Mouse (Mus musculus): ENCODE measurements at regions not wholly inside any gene's neighbourhood (a gene's known extent, or its start where the extent isn't known, plus 50 kb on each side); places are given as distances from the start of the nearest gene placed in this dataset.
"Not testable (repeated sequence)": the region's sequence is repeated elsewhere in the genome, so short reads cannot be mapped to it uniquely, and the experiment has no call there.

DNA sequence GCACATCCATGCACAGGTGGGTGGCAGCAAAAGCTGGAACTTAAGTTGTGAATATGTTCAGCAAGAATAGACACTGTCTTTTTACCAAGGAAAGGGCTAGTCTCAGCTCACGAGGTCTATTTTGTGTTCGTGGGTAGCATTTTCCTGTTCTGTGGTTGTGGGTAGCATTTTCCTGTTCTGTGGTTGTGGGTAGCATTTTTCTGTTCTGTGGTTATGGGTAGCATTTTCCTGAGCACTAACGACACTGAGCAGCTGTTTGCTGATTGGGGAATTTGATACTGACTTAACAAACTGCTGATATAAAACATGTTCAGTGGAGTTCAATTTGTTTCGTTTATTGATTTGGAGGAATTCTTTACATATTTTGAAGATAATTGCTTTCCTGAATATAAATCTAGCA is 837.8 kb upstream of the Vwc2 start:
- DNase-seq (ENCODE audit: low read depth): peak; percentile 69

DNA sequence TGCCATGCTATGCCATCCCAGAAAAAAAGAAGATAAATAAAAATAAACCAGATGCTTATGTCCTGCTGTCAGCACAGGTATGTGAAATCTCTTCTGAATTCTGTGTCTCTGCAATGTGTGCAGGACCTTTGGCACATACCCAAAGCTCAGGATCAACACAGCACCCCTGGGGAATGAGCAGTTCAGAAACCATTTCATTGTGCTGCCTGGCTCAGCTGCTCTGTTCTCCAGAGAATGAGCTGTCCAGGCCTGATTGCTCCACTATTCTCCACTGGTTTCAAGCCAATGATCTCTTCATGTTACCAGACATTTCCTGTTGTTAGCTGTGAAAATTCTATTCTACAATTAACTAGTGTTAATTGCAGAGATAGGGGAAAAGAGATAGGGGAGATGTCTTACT is 830.5 kb upstream of the Vwc2 start:
- DNase-seq (ENCODE audit: low read depth): no peak

- no peak for DNase-seq (ENCODE audit: low read depth)
Observed at GRCm38 (mm10) chr11:10291996-10292395, 822.0 kb upstream of the Vwc2 start.

DNA sequence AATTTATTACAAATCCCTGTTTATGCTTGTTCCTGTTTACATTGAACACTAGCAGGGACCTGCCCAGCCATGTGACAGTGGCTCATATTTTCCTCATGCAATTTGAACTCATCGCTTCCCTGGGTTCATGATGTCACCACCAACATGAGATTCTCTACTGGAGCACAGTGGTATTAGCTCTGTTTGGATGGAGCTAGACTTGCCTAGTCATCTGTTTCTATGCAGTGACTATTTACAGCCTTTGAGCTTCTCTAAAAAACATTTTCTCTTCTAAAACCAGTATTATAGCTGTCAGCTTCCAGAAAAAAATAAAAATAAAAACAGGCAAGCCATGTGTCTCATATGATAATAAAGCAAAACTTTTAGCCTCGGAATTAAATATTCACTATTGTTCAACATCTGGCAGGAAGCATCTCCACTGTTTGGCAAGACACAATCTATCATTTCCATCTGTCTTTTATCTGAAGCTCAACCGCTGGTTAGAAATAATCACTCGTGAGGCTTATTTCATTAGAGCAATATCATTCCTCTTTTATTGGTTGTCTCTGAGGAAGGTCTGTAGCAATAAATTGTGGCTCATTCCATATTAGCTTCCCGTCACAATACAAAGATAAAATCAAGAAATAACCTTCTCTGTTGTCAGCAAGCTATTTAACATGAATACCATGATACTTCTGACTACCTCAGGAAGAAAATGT is 804.9 kb upstream of the Vwc2 start:
- no peak for DNase-seq (ENCODE audit: low read depth)

DNA sequence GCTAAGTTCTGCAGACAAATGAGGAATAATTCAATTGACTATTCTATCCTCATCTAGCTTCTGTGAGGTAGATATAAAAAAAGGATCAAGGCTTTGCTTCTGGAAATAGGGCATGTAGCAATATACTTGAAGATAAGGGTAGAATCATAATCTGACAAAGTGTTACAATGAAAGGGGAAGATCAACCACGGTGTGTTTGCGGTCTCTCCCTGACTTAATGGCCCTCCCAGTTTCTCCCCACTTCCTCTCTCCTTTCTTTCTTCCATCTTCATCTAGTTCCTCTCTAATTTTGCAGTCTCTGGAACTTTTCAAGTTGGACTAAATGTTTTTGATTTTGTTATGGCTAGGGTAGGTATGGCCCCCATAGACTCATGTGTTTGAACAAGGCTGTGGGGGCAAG is 796.6 kb upstream of the Vwc2 start:
- DNase-seq (ENCODE audit: low read depth): no peak

DNA sequence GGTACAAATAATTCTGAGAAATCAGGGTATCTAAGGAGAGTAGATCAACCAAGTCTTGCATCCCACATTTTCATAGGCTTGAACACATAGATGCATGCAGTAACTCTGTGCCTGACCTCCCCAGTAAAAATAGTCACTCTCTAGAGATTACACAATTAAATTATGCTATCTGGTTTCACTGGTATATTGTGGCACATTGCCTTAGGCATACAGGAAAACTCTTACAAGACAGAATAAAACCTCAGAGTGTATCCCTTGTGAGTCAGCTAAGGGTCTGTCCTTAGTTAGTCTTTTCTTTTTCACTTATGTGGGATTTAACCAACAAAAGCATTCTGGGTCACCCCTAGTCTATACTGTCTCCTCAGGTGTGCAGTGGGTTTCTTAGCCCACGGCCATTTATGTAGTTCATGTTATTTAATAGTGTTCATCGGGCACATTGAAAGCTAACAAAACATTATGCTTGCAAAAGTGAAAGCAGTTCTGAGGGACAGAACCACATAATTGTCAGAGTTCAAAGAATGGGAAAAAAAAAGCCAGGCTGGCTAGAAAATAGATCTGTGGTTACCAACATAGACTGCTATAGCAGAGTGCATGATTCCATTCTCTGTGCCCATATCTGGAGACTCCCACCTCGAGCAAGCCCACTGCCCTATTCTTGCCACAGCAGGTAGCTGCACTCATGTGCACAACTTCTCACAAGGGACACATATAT is 795.8 kb upstream of the Vwc2 start:
- DNase-seq (ENCODE audit: low read depth): no peak

DNA sequence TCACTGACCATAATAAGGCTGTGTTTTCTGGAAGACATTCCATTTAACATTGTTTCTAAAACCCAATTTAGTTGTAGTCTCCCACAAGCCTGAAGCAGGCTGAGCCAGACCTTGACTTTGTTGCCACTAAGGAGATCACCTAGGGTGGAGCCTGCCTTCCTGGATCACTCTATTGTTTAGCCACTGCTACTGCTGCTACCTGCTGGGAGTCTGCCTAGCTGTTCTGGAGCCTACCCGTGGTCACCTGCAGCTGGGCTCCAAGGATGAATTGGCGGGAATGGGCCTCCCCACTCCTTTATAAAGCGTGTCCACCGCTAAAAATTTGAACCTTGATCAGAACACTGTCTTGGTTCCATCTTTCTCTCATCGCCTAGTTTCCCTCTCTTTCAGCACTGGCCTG is 783.8 kb upstream of the Vwc2 start:
- not testable (repeated sequence) for DNase-seq (ENCODE audit: low read depth)

GRCm38 (mm10) chr11:10337781-10338180 is 776.2 kb upstream of the Vwc2 start:
- no peak for DNase-seq (ENCODE audit: low read depth)

GRCm38 (mm10) chr11:10372340-10372739 is 741.7 kb upstream of the Vwc2 start:
- DNase-seq (ENCODE audit: low read depth): no peak
